Mouse (Mus musculus) megakaryocyte, adult 5-6 weeks (primary cell): ENCODE data around the gene Znrf3. TPM values are rescaled to one million over a fixed set of nuclear protein-coding genes. Genes with fewer than 3 reads are reported as not detected.

ENCODE experiments used
- ATAC-seq: 2 replicates; pipeline ENCODE4 v1.8.0; 2016; ENCODE audit warnings: mild to moderate bottlenecking, inconsistent platforms; ENCODE audit not compliant: poor library complexity, severe bottlenecking
- total RNA-seq, 2 experiments: library from RNA; stranded (forward) in 1 of 2; stranded (reverse) in 1 of 2; fragments of 153-499, 151-499 nt in 1 of 2; fragments of 221-1000, 200-1000 nt in 1 of 2; gene quantifications; 2 replicates each; pipeline versions ENCODE4 v1.2.3 to v1.2.4; 2015 to 2017

The Znrf3 gene
- total RNA-seq, 2 experiments from 2014 or later, result 0.70 to 2.2 TPM

DNA sequence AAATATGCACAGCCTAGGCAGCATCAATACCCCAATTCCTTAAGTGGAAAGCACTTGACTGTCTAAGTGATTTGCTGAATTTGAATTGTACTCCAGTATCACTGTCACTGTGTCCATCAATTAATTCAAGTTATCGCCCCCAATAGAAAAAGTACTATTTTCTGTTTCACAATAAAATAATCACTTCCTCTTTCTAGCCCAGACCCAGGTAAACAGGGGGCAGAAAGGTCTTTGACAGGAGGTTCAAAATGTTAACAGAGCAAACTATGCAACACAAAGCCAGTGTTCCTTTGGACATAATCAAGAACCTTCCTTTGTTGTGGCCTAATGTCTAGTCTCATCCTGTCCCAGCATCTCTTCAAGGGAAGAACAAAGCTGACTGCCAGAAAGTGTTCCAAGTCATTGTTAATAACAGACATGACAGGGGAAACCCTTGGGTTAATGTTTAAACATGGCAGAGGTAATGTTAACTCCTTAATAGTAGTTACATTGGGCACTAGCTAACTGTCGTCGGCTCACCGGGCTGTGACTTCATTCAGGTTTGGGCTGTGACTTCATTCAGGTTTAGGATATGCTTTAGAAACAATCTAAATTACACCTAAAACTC lies 42.4 kb downstream of the Znrf3 start:
- no peak for ATAC-seq

DNA sequence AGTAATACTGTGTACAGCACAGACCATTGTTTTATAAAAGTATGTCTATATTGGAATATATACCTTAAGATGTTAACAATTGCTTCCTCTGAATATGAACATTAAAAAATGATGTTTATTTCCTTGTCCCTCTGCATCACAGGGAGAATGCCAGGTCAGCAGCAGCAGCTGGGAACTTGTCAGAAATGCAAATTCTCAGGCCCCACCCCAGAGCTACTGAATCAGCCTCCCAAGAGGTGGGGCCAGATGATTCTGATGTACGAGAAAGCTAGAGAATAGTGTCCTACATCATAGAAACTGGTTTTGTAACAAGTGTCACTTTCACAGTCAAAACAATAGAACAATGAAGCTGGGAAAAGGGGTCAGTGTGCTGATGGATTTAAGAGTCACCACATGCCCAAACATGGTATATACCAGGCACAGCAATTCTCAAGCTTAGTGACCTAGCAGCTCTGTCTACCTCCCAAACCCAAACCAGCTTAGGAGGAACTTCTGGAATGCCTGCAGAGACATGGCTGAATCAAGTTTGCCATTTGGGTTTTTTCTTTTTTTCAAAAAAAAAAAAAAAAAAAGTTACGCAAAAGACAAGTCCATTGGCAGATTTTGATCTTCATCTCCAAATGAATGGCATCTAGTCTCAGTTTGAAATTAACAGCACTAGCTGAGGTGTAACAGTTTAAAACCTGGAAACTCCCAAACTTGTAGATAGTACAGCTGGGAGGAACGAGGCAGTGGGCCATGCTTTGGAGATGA lies 46.2 kb downstream of the Znrf3 start:
- ATAC-seq, result no peak

DNA sequence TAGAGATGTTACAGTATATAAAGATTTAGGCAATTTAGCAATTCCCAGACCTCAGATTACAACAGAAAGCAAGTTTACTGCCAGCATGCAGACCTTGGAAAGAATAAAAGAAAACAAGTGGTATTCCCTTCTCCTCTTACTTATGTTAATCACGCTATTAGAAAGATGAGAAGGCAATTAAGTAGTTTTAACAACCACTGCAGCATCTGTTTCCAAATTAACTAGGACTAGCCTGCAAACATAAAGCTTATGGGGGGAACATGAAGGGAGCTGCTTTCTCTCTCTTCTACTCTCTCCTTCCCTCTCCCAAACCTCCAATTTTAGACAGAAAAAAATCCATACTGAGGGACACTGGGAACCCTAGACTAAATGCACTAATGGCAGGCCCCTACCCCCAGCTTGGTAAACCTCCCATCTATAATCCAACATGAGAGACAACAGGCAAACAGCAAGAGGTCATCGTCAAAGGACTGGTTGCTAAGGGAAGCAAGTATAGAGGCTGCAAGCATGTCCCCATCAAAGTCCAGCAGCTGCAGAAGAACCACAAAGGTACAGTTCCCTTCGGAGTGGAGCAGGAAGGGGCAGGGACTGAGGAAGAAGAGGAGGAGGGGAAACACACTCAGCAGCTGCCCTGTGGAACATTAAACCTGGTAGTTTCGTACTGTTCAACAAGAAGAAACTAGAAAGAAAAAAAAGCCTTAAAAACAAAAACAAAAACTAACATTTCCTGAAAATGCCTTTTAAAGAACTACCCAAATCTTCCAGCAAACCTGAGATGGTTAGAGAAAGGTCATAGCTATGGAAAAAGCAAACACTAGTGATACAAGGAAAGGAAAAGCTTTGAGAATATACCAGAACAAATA lies 53.4 kb downstream of the Znrf3 start:
- ATAC-seq, result no peak

DNA sequence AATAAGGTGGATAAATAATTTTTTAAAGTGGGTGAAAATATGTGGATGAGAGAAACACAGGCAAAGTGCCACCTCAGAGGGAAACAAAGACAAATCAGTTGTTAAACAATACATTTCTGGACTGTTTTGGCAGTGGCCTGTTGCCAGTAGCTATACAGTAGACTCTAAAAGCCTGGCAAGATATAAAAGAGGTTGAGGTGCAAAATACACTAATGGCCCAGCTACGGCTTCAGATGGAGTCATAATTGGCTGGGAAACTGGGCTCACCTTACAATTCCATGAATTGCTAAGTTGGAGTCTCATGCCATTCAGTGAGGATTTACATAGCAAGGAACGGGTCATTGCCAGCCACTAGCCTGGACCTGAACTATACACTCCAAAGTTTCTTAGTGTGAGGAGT lies 62.0 kb downstream of the Znrf3 start:
- ATAC-seq, result no peak

DNA sequence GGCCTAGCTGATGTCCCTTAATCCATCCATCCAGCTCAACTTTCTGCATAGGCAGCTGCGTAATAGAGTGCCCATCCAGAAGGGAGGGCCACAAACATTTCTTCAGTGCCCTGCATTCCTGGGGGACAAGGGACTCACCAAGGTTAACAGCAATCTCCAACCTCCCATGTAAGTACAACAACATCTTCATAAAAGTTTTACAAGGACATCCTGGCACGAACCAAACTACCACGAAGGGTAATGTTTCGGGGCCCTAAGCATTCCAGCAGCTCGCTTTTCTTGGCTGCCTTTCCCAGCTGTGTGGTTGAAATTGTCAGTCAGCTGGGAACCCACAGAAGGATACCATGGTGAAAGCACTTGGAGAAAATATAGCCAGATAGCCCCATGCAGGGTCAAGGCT lies 63.4 kb downstream of the Znrf3 start:
- ATAC-seq, result no peak

DNA sequence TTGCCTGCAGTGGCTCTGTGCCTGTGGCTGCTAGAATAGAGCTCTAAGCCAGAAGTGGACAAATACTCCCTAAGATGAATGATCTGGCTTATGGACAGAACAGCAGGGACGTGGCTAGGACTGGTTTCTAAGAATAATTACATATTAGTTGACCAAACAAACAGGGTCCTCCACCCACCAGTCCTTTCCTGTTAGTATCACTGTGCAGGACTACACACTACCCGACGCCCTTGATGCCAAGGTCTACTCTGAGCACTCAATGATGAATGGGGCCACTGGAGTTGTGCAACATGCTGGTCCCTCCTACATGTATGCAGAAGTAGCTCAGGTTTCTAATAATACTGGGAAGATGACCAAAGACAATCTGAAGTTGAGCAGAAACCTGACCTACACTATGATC lies 64.4 kb downstream of the Znrf3 start:
- ATAC-seq, result no peak

DNA sequence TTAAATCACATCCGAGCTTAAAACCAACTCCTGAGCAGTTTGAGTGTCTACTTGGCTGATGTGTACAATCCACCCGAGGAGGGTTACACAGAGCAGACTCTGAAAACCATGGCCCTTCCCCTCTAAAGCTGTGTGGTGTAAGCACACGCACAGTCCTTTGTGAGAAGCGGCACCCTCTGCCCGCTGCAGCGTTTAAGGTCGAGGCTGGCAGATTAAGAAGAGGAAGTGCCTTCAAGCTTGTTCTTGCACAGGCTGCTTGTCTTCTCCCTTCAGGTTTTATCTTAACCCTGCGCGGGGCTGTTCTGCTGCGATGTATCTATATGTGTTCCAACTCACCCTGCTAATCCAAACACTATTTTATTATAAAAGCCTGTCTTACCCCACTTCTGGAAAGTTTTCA lies 75.5 kb downstream of the Znrf3 start:
- peak; percentile 86 for ATAC-seq

DNA sequence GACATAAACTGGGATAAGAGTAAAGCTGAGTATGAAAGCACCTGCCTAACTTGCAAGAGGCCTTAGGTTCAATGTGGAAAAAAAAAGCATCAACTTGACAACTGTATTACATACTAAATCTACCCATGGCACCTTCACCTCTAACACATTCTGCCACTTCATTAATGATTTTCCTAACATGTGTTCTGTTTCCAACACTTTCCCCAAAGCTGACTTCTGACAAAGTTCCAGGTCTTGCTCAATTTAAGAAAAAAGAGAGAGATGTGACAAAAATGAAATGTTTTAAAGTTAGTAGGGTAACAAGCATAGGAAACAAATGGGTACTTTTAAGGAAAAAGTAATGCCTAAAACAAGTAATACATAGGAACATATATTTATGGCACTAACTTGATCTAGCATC lies 76.2 kb downstream of the Znrf3 start:
- no peak for ATAC-seq

DNA sequence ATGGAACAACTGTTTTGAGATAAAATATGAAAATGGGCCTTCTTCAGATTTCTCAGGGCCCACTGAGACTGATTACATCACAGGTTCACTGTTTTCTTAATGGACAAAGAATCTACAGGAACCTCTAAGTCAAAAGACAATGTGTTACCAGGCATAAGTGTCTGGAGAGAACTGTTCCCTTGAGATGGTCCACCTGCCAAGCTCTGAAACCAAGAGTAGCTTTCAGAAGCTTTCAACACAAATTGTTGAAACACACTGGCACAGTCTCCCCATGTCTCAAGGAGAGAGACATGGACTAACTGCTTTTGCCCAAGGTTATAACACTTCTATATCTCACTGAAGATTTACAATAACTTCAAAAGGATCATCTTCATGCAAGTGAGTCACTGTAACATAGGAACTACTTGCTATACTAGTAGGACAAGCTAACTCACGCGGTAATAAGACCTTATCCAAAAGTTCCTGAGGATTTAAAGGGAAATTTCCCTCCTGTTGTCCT lies 89.3 kb downstream of the Znrf3 start:
- ATAC-seq, result no peak

DNA sequence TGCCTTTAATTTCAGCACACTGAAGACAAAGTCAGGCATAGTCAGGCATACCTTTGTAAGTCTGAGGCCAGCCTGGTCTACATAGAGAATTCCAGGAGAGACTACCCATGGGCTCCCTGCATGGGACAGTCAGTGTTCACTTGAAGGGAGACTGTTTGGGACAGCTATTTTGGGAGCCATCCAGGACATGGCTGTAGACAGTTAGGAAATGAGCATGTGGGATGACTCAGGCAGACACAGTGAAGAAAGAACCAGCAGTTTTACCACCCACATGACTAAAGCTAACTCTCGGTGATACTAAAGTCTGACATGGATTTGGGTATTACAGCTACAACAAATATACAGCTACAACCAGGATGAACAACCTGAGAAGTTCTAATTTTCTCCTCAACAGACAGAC lies 89.9 kb downstream of the Znrf3 start:
- no peak for ATAC-seq

DNA sequence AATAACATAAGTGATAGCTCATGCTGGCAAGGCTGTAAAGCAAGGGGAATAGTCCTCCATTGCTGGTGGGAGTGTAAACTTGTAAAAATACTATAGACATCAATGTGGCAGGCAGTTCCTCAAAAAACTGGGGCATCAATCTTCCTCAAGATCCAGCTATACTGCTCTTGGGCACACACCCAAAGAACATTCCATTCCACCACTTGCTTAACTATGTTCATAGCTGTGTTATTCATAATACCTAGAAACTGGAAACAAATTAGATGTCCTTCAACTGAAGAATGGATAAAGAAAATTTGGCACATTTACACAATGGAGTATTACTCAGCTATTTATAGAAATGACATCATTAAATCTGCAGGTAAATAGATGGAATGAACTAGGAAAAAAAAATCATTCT lies 91.6 kb downstream of the Znrf3 start:
- no peak for ATAC-seq

DNA sequence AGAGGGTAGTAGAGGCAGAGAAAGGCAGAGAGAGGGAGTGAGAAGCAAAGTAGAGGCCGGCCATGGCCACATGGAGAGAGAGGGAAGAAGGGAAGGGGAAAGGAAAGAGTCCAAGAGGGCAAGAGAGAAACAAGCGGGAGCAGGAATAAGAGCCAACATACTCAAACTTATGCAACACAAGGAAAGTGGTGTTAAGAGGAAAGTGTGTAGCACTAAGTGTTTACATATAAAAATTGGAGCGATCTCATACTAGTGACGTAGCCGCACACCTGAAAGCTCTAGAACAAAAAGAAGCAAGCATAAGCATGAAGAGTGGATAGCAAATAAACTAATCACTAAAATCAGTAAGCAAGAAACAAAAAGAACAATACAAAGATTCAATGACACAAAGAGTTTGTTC lies 95.2 kb downstream of the Znrf3 start:
- no peak for ATAC-seq

DNA sequence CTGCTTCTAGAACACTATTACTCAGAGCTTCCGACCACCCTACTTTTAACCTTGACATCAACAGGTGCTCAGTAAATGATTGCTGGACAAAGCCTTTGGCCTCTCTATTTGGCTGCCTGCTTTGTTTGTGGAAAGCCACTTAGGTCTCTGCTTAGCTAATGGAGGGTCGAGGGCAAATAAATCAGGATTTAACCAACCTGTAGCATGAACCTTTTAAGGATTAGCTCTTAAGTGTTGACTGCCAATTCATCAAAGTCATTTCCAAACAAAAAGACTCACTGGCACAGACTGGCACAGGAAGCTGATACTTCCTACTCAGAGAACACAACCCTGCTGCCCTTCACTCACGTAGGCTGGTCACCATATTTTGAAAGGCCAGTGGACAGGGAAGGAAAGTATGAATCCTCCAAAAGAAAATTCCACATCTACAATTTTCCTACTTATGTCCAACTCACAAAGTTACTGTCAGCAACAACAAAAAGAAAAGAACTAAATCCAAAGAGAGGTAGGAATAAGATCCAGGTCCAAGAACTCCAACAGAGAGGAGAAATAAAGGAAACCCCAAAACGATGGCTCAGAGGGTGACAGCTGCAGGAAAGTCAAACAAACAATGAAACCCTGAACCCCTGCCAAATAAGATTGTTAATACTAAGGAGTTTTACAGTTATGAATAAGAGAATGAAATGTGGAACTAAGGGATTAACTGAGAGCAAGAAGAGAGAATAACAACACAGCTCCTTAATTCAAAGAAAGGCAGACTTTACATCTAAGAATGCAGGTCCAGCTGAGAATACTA lies 97.6 kb downstream of the Znrf3 start:
- no peak for ATAC-seq

DNA sequence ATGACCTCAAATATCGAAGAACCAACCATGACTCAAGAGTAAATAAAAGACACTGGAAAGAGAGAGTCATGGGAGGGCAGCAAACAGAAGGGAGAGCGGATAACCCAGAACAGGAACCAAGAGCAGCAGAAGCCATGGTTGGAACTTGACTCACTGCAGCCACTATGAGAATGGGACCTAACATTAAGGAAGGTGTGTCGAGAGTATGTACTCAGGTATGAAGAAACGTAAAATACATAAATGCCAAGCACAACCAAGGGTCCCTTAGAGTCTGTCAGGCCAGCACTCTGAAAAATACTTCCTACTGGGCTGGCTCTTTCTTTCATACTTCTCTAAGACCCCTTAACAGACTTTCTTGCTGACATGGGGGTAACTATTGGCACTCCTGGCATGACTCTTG lies 100.9 kb downstream of the Znrf3 start:
- no peak for ATAC-seq

DNA sequence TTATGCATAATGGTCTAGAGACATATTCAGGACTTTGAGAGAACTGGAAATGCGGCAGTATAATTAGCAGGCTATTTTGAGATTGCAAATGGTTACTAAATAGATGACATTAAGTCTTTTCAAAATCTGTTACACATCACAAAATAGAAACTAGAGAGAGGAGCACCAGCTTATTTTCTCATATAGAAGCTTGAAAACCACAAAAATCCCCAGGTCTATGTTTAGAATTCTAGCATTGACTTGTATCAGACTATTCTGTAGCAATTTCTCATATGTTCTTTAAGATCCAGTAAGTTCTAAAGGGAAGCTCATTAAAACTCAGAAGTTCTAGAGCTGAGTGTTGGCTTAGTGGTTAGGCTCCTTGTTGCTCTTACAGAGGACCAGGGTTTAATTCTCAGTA lies 104.9 kb downstream of the Znrf3 start:
- ATAC-seq, result no peak

DNA sequence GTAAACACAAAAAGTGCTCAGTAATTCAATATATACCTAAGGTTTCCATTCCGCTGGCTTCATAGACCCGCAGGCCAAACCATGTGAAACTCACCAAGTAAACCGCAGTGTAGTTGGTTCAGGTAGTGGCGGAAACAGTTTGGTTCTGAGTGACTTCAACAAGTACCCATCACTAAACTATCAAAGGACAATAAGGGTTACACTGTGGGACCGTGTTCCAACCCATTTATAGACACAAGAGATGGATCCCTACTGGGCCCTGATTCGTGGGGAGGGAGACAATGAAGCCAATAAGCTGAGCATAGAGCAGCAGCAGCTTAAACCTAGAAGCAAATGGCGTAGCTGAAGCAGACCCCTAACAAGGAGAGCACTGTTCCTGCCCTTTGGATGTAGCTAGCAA lies 107.8 kb downstream of the Znrf3 start:
- ATAC-seq, result no peak

DNA sequence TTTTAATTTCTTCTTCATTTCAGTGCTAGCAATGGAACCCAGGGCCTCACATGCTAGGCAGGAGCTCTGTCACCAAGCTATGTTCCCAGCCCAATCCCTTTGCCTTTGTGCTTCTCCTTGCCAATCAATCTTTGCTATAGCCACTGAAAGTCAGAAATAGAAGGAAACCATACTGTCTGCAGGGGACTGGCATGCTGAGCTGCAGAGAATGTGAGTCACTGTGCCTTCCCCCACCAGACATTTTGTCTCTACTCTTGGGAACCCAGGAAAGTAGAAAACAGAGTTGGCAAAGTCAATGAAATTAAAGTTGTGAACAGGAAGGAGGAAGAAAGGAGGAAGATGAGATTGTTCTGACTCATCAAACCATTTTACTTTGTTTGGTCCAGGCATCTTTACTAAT lies 108.4 kb downstream of the Znrf3 start:
- no peak for ATAC-seq

DNA sequence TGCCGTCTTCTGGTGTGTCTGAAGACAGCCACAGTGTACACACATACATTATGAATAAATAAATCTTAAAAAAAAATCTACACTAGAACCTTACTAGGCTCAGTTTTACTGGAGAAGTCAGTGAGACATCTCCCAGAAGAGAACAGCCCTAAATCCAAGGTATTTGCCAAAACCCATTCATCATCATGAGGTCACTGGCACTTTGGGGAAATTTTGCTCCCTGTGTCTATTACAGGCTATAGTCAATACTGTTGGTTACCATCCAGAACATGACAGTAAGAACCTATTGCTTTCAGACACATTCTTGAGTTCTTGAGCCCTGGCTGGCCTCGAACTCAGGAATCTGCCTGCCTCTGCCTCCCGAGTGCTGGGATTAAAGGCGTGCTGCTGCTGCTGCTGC lies 113.8 kb downstream of the Znrf3 start:
- no peak for ATAC-seq

DNA sequence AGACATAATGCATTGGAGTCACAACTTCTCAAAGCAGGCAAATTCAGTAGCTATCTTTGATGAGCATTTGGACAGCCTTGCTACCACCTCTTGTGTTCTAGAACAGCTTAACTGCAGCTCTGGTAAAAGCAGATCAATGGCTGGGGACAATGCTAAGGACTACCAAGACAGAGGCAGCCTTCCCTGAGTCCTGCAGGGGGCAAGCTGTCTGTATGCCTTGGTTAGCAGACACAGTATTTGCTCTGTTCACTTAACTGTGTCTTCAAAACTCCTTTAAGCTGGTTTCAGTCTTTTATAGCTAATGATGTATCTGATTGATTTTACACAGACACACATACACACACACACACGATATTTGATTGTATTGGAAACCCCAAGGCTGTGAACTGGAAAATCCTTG lies 117.0 kb downstream of the Znrf3 start:
- ATAC-seq, result no peak

DNA sequence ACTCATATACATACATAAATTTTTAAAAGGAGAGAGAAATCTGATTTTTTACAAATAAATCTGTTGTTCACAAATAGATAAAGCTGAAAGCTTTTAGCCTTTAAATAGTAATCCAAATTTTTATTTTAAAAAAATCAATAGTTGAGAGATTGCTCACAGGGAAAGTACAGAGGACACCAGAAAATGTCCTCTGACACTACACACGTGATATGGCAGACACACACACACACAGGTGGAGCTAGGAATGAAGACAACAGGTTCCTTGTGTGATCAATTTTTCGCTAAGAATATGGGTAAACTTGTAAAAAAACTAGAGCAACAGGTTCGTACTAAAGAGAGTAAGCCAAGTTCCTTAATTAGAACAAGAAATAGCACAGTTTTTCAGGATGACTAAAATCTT lies 118.4 kb downstream of the Znrf3 start:
- ATAC-seq, result no peak

DNA sequence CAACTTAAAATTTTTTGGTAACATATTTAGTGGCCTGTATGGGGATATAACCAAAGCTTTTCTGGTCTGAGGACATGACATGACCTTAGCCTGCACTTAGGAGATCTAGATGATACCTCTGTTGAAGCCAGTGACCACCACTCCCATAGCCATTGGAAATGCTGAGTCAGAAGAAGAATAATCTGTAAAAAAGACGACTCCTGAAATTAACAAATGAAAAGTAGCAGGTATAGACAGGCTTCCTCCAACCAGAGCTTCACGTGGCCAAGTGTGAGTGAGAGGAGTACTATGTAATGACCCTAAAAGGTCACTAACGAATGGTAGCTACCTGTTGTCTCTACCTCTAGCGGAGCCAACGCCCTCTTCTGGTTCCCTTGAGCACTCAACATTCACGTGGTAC lies 119.4 kb downstream of the Znrf3 start:
- no peak for ATAC-seq
